Mouse (Mus musculus): Measurements from ENCODE around the gene 9230102O04Rik. TPM values are rescaled to one million over a fixed set of nuclear protein-coding genes. Genes with fewer than 3 reads are reported as not detected.
A peak's percentile ranks its signal among the peaks of the same experiment; 100 is the strongest.

Gene 9230102O04Rik
- polyA plus RNA-seq, 1 experiment from 2014 or later, result 0.79 TPM

GRCm38 (mm10) chr2:9884533-9885216 lies 4.7 kb downstream of the 9230102O04Rik start:
- H3K36me3 ChIP-seq, result no peaks in the 10 kb centered on the region
- peaks cover 41% of the 10 kb centered on the region for H3K4me1 ChIP-seq
- WGBS, result 7% methylated on average over 15 of the region's 15 CpGs

GRCm38 (mm10) chr2:9883803-9884532 lies 5.4 kb downstream of the 9230102O04Rik start:
- H3K4me1 ChIP-seq, result peaks cover 41% of the 10 kb centered on the region
- H3K36me3 ChIP-seq, result no peaks in the 10 kb centered on the region
- WGBS, result under 1% methylated on average over 27 of the region's 27 CpGs
- ATAC-seq (ENCODE audit: insufficient number of reproducible peaks, insufficient read depth, low FRiP score, low TSS enrichment, low read depth), result no peak
- H3K4me3 ChIP-seq, result peak overlapping the region; percentile 54
- no peak overlapping the region for H3K27ac ChIP-seq
- H3K9ac ChIP-seq, result 0 out of 2 replicates have a peak overlapping the region, but pooled peaks have one; percentile 16
- H3K9me3 ChIP-seq, result no peaks in the 10 kb centered on the region
- peaks cover 98% of the 10 kb centered on the region for H3K27me3 ChIP-seq
- H3K4me2 ChIP-seq, result peak overlapping the region; percentile 90

More at GRCm38 (mm10) chr2:9884533-9885216, 4.7 kb downstream of the 9230102O04Rik start:
- Histone ChIP-seq H3K27me3 (peaks cover 98% of the 10 kb centered on the region), H3K9ac (0 out of 2 replicates have a peak overlapping the region, but pooled peaks have one; percentile 16), H3K4me3 (peak overlapping the region; percentile 54), H3K4me2 (peak overlapping the region; percentile 90), H3K27ac (no peak overlapping the region), H3K9me3 (no peaks in the 10 kb centered on the region)
- no peak for ATAC-seq (ENCODE audit: insufficient number of reproducible peaks, insufficient read depth, low FRiP score, low TSS enrichment, low read depth)

- H3K9me3 ChIP-seq, result no peaks in the 10 kb centered on the region
- under 1% methylated on average over 43 of the region's 43 CpGs for WGBS
- H3K4me3 ChIP-seq, result peak overlapping the region; percentile 54
- peak overlapping the region; percentile 90 for H3K4me2 ChIP-seq
- H3K36me3 ChIP-seq, result no peaks in the 10 kb centered on the region
- peak overlapping the region; percentile 81; the same call in 1 of the 2 replicates for H3K27ac ChIP-seq
- H3K4me1 ChIP-seq, result peaks cover 44% of the 10 kb centered on the region
- no peak for ATAC-seq (ENCODE audit: insufficient number of reproducible peaks, insufficient read depth, low FRiP score, low TSS enrichment, low read depth)
- H3K9ac ChIP-seq, result peak overlapping the region; percentile 66
- H3K27me3 ChIP-seq, result peaks cover 95% of the 10 kb centered on the region
These were observed 6.2 kb downstream of the 9230102O04Rik start for GRCm38 (mm10) chr2:9882926-9883802.

- Histone ChIP-seq H3K4me2 (peak overlapping the region; percentile 90), H3K27me3 (peaks cover 93% of the 10 kb centered on the region), H3K4me1 (peaks cover 48% of the 10 kb centered on the region), H3K9ac (peak overlapping the region; percentile 66), H3K4me3 (peak overlapping the region; percentile 54), H3K36me3 (no peaks in the 10 kb centered on the region), H3K9me3 (no peaks in the 10 kb centered on the region), H3K27ac (peak overlapping the region; percentile 81; the same call in 1 of the 2 replicates)
- ATAC-seq (ENCODE audit: insufficient number of reproducible peaks, insufficient read depth, low FRiP score, low TSS enrichment, low read depth), result no peak
- WGBS, result under 1% methylated on average over 39 of the region's 39 CpGs
These were observed 6.9 kb downstream of the 9230102O04Rik start for GRCm38 (mm10) chr2:9882371-9882925.

GRCm38 (mm10) chr2:9881611-9882023 lies 7.7 kb downstream of the 9230102O04Rik start:
- peak overlapping the region; percentile 54 for H3K4me3 ChIP-seq
- WGBS, result 2% methylated on average over 13 of the region's 13 CpGs
- ATAC-seq (ENCODE audit: insufficient number of reproducible peaks, insufficient read depth, low FRiP score, low TSS enrichment, low read depth), result 0 out of 2 replicates have a peak, but pooled peaks have one; percentile 2
- H3K9me3 ChIP-seq, result no peaks in the 10 kb centered on the region
- H3K4me1 ChIP-seq, result peaks cover 51% of the 10 kb centered on the region
- no peaks in the 10 kb centered on the region for H3K36me3 ChIP-seq
- H3K27ac ChIP-seq, result peak overlapping the region; percentile 81
- H3K27me3 ChIP-seq, result peaks cover 93% of the 10 kb centered on the region
- peak overlapping the region; percentile 90 for H3K4me2 ChIP-seq
- peak overlapping the region; percentile 64 for H3K9ac ChIP-seq

GRCm38 (mm10) chr2:9881051-9881591 lies 8.2 kb downstream of the 9230102O04Rik start, which contains the start of gene 4930412O13Rik:
TSS of gene 4930412O13Rik (plus strand) at chr2:9881252.
- Histone ChIP-seq H3K4me2 (peak within 1 kb of the TSS; percentile 90), H3K36me3 (no peaks in the 10 kb centered on the region), H3K27me3 (peaks cover 93% of the 10 kb centered on the region), H3K9me3 (no peaks in the 10 kb centered on the region), H3K4me1 (peaks cover 52% of the 10 kb centered on the region), H3K27ac (peak within 1 kb of the TSS; percentile 81), H3K9ac (peak within 1 kb of the TSS; percentile 64), H3K4me3 (peak within 1 kb of the TSS; percentile 54)
- ATAC-seq (ENCODE audit: insufficient number of reproducible peaks, insufficient read depth, low FRiP score, low TSS enrichment, low read depth), result no peak
- 0% methylated on average over 35 of the region's 35 CpGs for WGBS

- Histone ChIP-seq H3K4me1 (peaks cover 52% of the 10 kb centered on the region), H3K36me3 (no peaks in the 10 kb centered on the region), H3K27ac (no peak overlapping the region), H3K9me3 (no peaks in the 10 kb centered on the region), H3K9ac (no peak overlapping the region), H3K27me3 (peaks cover 93% of the 10 kb centered on the region), H3K4me2 (peak overlapping the region; percentile 90), H3K4me3 (peak overlapping the region; percentile 54)
- ATAC-seq (ENCODE audit: insufficient number of reproducible peaks, insufficient read depth, low FRiP score, low TSS enrichment, low read depth), result no peak
- WGBS, result 6% methylated on average over 11 of the region's 11 CpGs
These were observed 9.1 kb downstream of the 9230102O04Rik start for GRCm38 (mm10) chr2:9880271-9880670.

GRCm38 (mm10) chr2:9879493-9879892 lies 9.8 kb downstream of the 9230102O04Rik start:
- Histone ChIP-seq H3K27me3 (peaks cover 93% of the 10 kb centered on the region), H3K4me2 (peak overlapping the region; percentile 90), H3K4me1 (peaks cover 59% of the 10 kb centered on the region), H3K9ac (peak overlapping the region; percentile 75), H3K36me3 (no peaks in the 10 kb centered on the region), H3K4me3 (peak overlapping the region; percentile 54), H3K27ac (peak overlapping the region; percentile 83), H3K9me3 (no peaks in the 10 kb centered on the region)
- under 1% methylated on average over 21 of the region's 21 CpGs for WGBS
- peak; percentile 92 for ATAC-seq (ENCODE audit: insufficient number of reproducible peaks, insufficient read depth, low FRiP score, low TSS enrichment, low read depth)

GRCm38 (mm10) chr2:9879092-9879491 lies 10.2 kb downstream of the 9230102O04Rik start:
- Histone ChIP-seq H3K9ac (peak overlapping the region; percentile 75), H3K9me3 (no peaks in the 10 kb centered on the region), H3K4me3 (peak overlapping the region; percentile 54), H3K4me1 (peaks cover 63% of the 10 kb centered on the region), H3K27ac (peak overlapping the region; percentile 83), H3K27me3 (peaks cover 93% of the 10 kb centered on the region), H3K4me2 (peak overlapping the region; percentile 90), H3K36me3 (peaks cover 2% of the 10 kb centered on the region; the same call in 1 of the 2 replicates)
- ATAC-seq (ENCODE audit: insufficient number of reproducible peaks, insufficient read depth, low FRiP score, low TSS enrichment, low read depth), result no peak
- under 1% methylated on average over 22 of the region's 22 CpGs for WGBS

GRCm38 (mm10) chr2:9878564-9879081 lies 10.7 kb downstream of the 9230102O04Rik start:
- Histone ChIP-seq H3K4me2 (peak overlapping the region; percentile 90), H3K4me1 (peaks cover 63% of the 10 kb centered on the region), H3K27me3 (peaks cover 93% of the 10 kb centered on the region), H3K9ac (peak overlapping the region; percentile 75), H3K27ac (peak overlapping the region; percentile 83), H3K4me3 (peak overlapping the region; percentile 54), H3K36me3 (peaks cover 4% of the 10 kb centered on the region; the same call in 1 of the 2 replicates), H3K9me3 (no peaks in the 10 kb centered on the region)
- 0 out of 2 replicates have a peak, but pooled peaks have one; percentile 2 for ATAC-seq (ENCODE audit: insufficient number of reproducible peaks, insufficient read depth, low FRiP score, low TSS enrichment, low read depth)
- WGBS, result under 1% methylated on average over 30 of the region's 33 CpGs

Measured in embryonic facial prominence, embryonic 13.5 days (tissue).